Mouse (Mus musculus): ENCODE measurements at regions not wholly inside any gene's neighbourhood (a gene's known extent, or its start where the extent isn't known, plus 50 kb on each side); places are given as distances from the start of the nearest gene placed in this dataset.

GRCm38 (mm10) chr2:149739886-149740285 lies 89.1 kb upstream of the Syndig1 start:
- WGBS, result 87% methylated on average over 2 of the region's 2 CpGs
- H3K4me2 ChIP-seq (replicated peaks), result no peak overlapping the region
- H3K4me1 ChIP-seq, result no peaks in the 10 kb centered on the region
- no peaks in the 10 kb centered on the region for H3K27me3 ChIP-seq
- H3K9me3 ChIP-seq, result no peaks in the 10 kb centered on the region
- no peaks in the 10 kb centered on the region for H3K36me3 ChIP-seq
- no peak overlapping the region for H3K4me3 ChIP-seq
- H3K27ac ChIP-seq, result no peak overlapping the region
- no peak for ATAC-seq (ENCODE audit: low FRiP score, low read depth)
- no peak overlapping the region for H3K9ac ChIP-seq

- H3K4me1 ChIP-seq, result no peaks in the 10 kb centered on the region
- 64% methylated on average over 2 of the region's 2 CpGs for WGBS
- H3K9ac ChIP-seq, result no peak overlapping the region
- no peaks in the 10 kb centered on the region for H3K27me3 ChIP-seq
- no peak overlapping the region for H3K4me2 ChIP-seq (replicated peaks)
- no peak overlapping the region for H3K27ac ChIP-seq
- no peak overlapping the region for H3K4me3 ChIP-seq
- no peaks in the 10 kb centered on the region for H3K36me3 ChIP-seq
- no peak for ATAC-seq (ENCODE audit: low FRiP score, low read depth)
- no peaks in the 10 kb centered on the region for H3K9me3 ChIP-seq
These were observed 86.3 kb upstream of the Syndig1 start for GRCm38 (mm10) chr2:149742661-149743060.

- no peak overlapping the region for H3K27ac ChIP-seq
- 84% methylated on average over 9 of the region's 9 CpGs for WGBS
- no peaks in the 10 kb centered on the region for H3K4me1 ChIP-seq
- H3K9ac ChIP-seq, result no peak overlapping the region
- no peak overlapping the region for H3K4me2 ChIP-seq (replicated peaks)
- H3K36me3 ChIP-seq, result no peaks in the 10 kb centered on the region
- no peak for ATAC-seq (ENCODE audit: low FRiP score, low read depth)
- no peaks in the 10 kb centered on the region for H3K27me3 ChIP-seq
- H3K4me3 ChIP-seq, result no peak overlapping the region
- H3K9me3 ChIP-seq, result no peaks in the 10 kb centered on the region
These were observed 80.7 kb upstream of the Syndig1 start for GRCm38 (mm10) chr2:149748240-149748822.

GRCm38 (mm10) chr2:149759151-149759550 lies 69.9 kb upstream of the Syndig1 start:
- no peaks in the 10 kb centered on the region for H3K27me3 ChIP-seq
- no peaks in the 10 kb centered on the region for H3K9me3 ChIP-seq
- no peak overlapping the region for H3K9ac ChIP-seq
- no peak for ATAC-seq (ENCODE audit: low FRiP score, low read depth)
- no peak overlapping the region for H3K27ac ChIP-seq
- H3K36me3 ChIP-seq, result no peaks in the 10 kb centered on the region
- WGBS, result 65% methylated on average over 4 of the region's 4 CpGs
- no peaks in the 10 kb centered on the region for H3K4me1 ChIP-seq
- no peak overlapping the region for H3K4me2 ChIP-seq (replicated peaks)
- H3K4me3 ChIP-seq, result no peak overlapping the region

- no peaks in the 10 kb centered on the region for H3K36me3 ChIP-seq
- WGBS, result 51% methylated on average over 1 of the region's 1 CpGs
- no peaks in the 10 kb centered on the region for H3K9me3 ChIP-seq
- no peaks in the 10 kb centered on the region for H3K27me3 ChIP-seq
- no peak overlapping the region for H3K27ac ChIP-seq
- no peaks in the 10 kb centered on the region for H3K4me1 ChIP-seq
- no peak overlapping the region for H3K4me2 ChIP-seq (replicated peaks)
- no peak for ATAC-seq (ENCODE audit: low FRiP score, low read depth)
- no peak overlapping the region for H3K9ac ChIP-seq
- no peak overlapping the region for H3K4me3 ChIP-seq
These were observed 65.1 kb upstream of the Syndig1 start for GRCm38 (mm10) chr2:149763864-149764263.

GRCm38 (mm10) chr2:149768027-149768426 lies 61.0 kb upstream of the Syndig1 start:
- WGBS, result 72% methylated on average over 1 of the region's 1 CpGs
- Histone ChIP-seq H3K27me3 (no peaks in the 10 kb centered on the region), H3K4me2 (replicated peaks) (no peak overlapping the region), H3K4me3 (no peak overlapping the region), H3K27ac (no peak overlapping the region), H3K9me3 (no peaks in the 10 kb centered on the region), H3K36me3 (no peaks in the 10 kb centered on the region), H3K9ac (no peak overlapping the region), H3K4me1 (no peaks in the 10 kb centered on the region)
- no peak for ATAC-seq (ENCODE audit: low FRiP score, low read depth)

GRCm38 (mm10) chr2:149768551-149768950 lies 60.5 kb upstream of the Syndig1 start:
- H3K4me3 ChIP-seq, result no peak overlapping the region
- no peaks in the 10 kb centered on the region for H3K9me3 ChIP-seq
- H3K27ac ChIP-seq, result no peak overlapping the region
- H3K4me2 ChIP-seq (replicated peaks), result no peak overlapping the region
- H3K4me1 ChIP-seq, result no peaks in the 10 kb centered on the region
- H3K36me3 ChIP-seq, result no peaks in the 10 kb centered on the region
- no peaks in the 10 kb centered on the region for H3K27me3 ChIP-seq
- ATAC-seq (ENCODE audit: low FRiP score, low read depth), result no peak
- H3K9ac ChIP-seq, result no peak overlapping the region
- WGBS, result 70% methylated on average over 2 of the region's 2 CpGs

- 89% methylated on average over 3 of the region's 3 CpGs for WGBS
- Histone ChIP-seq H3K27me3 (no peaks in the 10 kb centered on the region), H3K36me3 (no peaks in the 10 kb centered on the region), H3K4me2 (replicated peaks) (no peak overlapping the region), H3K4me3 (no peak overlapping the region), H3K4me1 (no peaks in the 10 kb centered on the region), H3K27ac (no peak overlapping the region), H3K9me3 (no peaks in the 10 kb centered on the region), H3K9ac (no peak overlapping the region)
- no peak for ATAC-seq (ENCODE audit: low FRiP score, low read depth)
These were observed 51.7 kb upstream of the Syndig1 start for GRCm38 (mm10) chr2:149777316-149777715.

All from limb, embryonic 13.5 days (tissue).